Mouse (Mus musculus) lung, adult 2 months (tissue): ENCODE data around the gene St13.

Experiments used
- CTCF ChIP-seq: fragments of 200-500 bp; IDR thresholded peaks from 2 replicates; pipeline ENCODE4 v1.5.1; 2011; ENCODE audit warnings: mild to moderate bottlenecking, low read length, control low read depth; ENCODE audit not compliant: insufficient read depth
- POLR2A ChIP-seq: fragments of 200-500 bp; IDR thresholded peaks from 2 replicates; pipeline ENCODE4 v1.6.1; 2011; ENCODE audit warnings: low read depth, mild to moderate bottlenecking, control low read depth, low read length, borderline replicate concordance; ENCODE audit errors: extremely low read depth

DNA sequence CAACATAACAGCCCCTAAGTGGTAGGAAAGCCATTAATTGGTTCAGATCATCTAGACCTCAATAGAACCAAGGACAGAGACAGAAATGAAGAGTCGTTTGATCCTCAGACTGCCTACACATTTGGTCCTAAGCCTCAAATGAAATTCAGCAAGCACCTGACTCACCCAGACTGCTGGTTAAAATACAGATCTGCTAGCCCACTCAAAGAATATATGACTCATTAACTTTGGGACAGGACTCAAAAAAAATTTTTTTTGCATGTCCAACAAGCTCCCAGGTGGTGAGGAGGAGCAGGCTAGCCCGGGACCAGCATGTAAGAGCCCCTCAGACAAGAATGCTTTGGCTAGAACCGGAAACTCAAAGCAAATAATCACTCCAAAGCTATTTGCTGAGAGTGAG lies 79.7 kb downstream of the St13 start:
- TF ChIP-seq POLR2A (no peak), CTCF (no peak)
